In the genomic region with DNA sequence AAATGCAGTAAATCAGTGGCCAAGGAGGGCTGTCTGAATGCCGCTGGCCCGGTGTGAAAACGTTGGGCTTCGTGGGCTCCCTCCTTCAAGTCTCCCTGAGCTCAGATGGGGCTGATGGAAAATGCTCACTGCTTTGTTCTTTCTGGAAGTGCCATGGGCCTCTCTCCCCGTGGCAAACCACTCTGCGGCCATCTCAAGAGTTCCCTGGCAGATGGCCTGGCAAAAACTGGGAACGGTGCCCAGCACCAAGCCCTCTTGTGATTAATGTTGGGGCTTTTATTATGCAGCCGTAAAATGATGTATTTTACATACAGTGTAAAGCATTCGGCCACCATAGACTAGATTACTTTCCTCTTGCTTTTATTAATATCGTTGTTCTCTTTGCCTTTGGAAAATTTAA, we compare ENCODE assay signal across 9 mouse cellular contexts.
A peak's percentile ranks its signal among the peaks of the same experiment; 100 is the strongest.
DNase-seq lines count a peak whose midpoint lies in the region.
"Had no signal": no experiment of that assay in that cellular context is flagged by ENCODE, and none has a peak within 500 bp of the region (broad histone marks: within the 10 kb centered on the region; RNA-seq: fewer than 3 reads in every experiment).

No protein-coding gene starts in this region.

- peak; percentile 41 to 56 for DNase-seq in layer of hippocampus, postnatal 10 days (ENCODE audit: low spot score in 2 of 2)
- DNase-seq in layer of hippocampus, adult 9-11 months: no peak
- DNase-seq in adrenal gland, adult 8-10 months: peak; percentile 23
- DNase-seq in cerebellum, adult 9-10 months: peak; percentile 79
- peak; percentile 15 to 20 for DNase-seq in layer of hippocampus, postnatal 36 days
- DNase-seq in thymus, postnatal 25 days: no peak
- no peak for DNase-seq in c-Kit-positive CD71-positive TER-119-positive erythroid progenitor cells, embryonic 14.5 days (ENCODE audit: low spot score)
- DNase-seq in spleen, postnatal 14 days (ENCODE audit: low spot score in 2 of 2): no peak
- DNase-seq: thymus, adult 18-20 months had no signal

Comparison
In these comparisons a context has a peak if more than half of its experiments do, and no peak if none do; other contexts are left out.
1. DNase-seq: peak in layer of hippocampus, postnatal 10 days (2 of 2), adrenal gland, adult 8-10 months (single experiment), cerebellum, adult 9-10 months (single experiment) and layer of hippocampus, postnatal 36 days (2 of 2); none in layer of hippocampus, adult 9-11 months (single experiment), thymus, postnatal 25 days (single experiment), c-Kit-positive CD71-positive TER-119-positive erythroid progenitor cells, embryonic 14.5 days (single experiment) and spleen, postnatal 14 days (0 of 2).